ENCODE assay signal across 21 mouse cellular contexts in genomic region chr15:36396245-36396644, GRCm38 (mm10).
DNase-seq lines count a peak whose midpoint lies in the region; ATAC-seq and TF ChIP-seq lines count a peak whose summit lies in the region.
"Had no signal": no experiment of that assay in that cellular context is flagged by ENCODE, and none has a peak within 500 bp of the region (broad histone marks: within the 10 kb centered on the region; RNA-seq: fewer than 3 reads in every experiment).

No protein-coding gene starts in this region.

- peak; percentile 3 for DNase-seq in 416B (ENCODE audit: low read depth)
- peak; percentile 83 for DNase-seq in CD4-positive, CD25-positive, alpha-beta regulatory T cell, adult 2 months (ENCODE audit: low read depth, low spot score)
- peak; percentile 88 for DNase-seq in induced T-regulatory cell, adult 2 months (ENCODE audit: low read depth)
- peak; percentile 52 for DNase-seq in thymus, adult 2 months
- no peak for DNase-seq in kidney, postnatal 14 days
- DNase-seq in hindbrain, embryonic 11.5 days (ENCODE audit: low spot score): no peak
- no peak for DNase-seq in cerebellum, adult 11 months
- DNase-seq in heart, postnatal 14 days: no peak
- DNase-seq: cerebellum, adult 9-11 months; gastrocnemius, postnatal 36 days; heart, postnatal 36 days; kidney, adult 2 months; kidney, postnatal 25 days; layer of hippocampus, adult 9-11 months; lung, postnatal 36 days had no signal

- peak overlapping the region; percentile 21; the same call in 1 of the 2 replicates for H3K27ac ChIP-seq in thymus, adult 2 months (ENCODE audit: control insufficient read depth, insufficient read depth, low read length)
- no peak overlapping the region for H3K27ac ChIP-seq in hindbrain, embryonic 11.5 days (ENCODE audit: low read depth, low read length)
- H3K27ac ChIP-seq: embryonic facial prominence, embryonic 15.5 days; hindbrain, postnatal 0 days; limb, embryonic 13.5 days; midbrain, embryonic 13.5 days had no signal

- H3K9me3 ChIP-seq in hindbrain, embryonic 11.5 days (ENCODE audit: control insufficient read depth, low read length): no peaks in the 10 kb centered on the region
- H3K9me3 ChIP-seq: embryonic facial prominence, embryonic 15.5 days; limb, embryonic 13.5 days; midbrain, embryonic 13.5 days had no signal

- no peaks in the 10 kb centered on the region for H3K36me3 ChIP-seq in thymus, adult 2 months (ENCODE audit: control insufficient read depth, insufficient read depth, low read length)
- no peaks in the 10 kb centered on the region for H3K36me3 ChIP-seq in hindbrain, embryonic 11.5 days (ENCODE audit: control insufficient read depth, insufficient read depth, low read length)
- H3K36me3 ChIP-seq: embryonic facial prominence, embryonic 15.5 days; limb, embryonic 13.5 days; midbrain, embryonic 13.5 days had no signal

- intact Hi-C loops in heart, postnatal 14 days (cut with DNase I): no loop called here

- 1% methylated on average over 2 of the region's 2 CpGs for WGBS in thymus, adult 2 months
- WGBS in hindbrain, embryonic 11.5 days: 70% methylated on average over 2 of the region's 2 CpGs

- TF ChIP-seq POLR2A in thymus, adult 2 months (IDR thresholded peaks at IDR 0.05; ENCODE audit: control insufficient read depth, extremely low read depth, insufficient read depth, low read length, poor library complexity): no peak

- no peaks in the 10 kb centered on the region for H3K27me3 ChIP-seq in thymus, adult 2 months (ENCODE audit: control insufficient read depth, insufficient read depth, low read length)
- no peaks in the 10 kb centered on the region for H3K27me3 ChIP-seq in hindbrain, embryonic 11.5 days (ENCODE audit: control insufficient read depth, insufficient read depth, low read length)
- H3K27me3 ChIP-seq: embryonic facial prominence, embryonic 15.5 days; limb, embryonic 13.5 days; midbrain, embryonic 13.5 days had no signal

- H3K9ac ChIP-seq in hindbrain, embryonic 11.5 days (ENCODE audit: low read depth, low read length): no peak overlapping the region
- H3K9ac ChIP-seq: embryonic facial prominence, embryonic 15.5 days; limb, embryonic 13.5 days; midbrain, embryonic 13.5 days had no signal

- TF ChIP-seq CTCF in thymus, adult 2 months (IDR thresholded peaks at IDR 0.05; ENCODE audit: borderline replicate concordance, control insufficient read depth, extremely low read depth, insufficient read depth, low read length, poor library complexity): no peak

- H3K4me3 ChIP-seq in thymus, adult 2 months (ENCODE audit: control insufficient read depth, insufficient read depth, low read length): no peak overlapping the region
- no peak overlapping the region for H3K4me3 ChIP-seq in hindbrain, embryonic 11.5 days (ENCODE audit: low read depth, low read length)
- H3K4me3 ChIP-seq: embryonic facial prominence, embryonic 15.5 days; limb, embryonic 13.5 days; midbrain, embryonic 13.5 days; myocyte had no signal

- H3K4me2 ChIP-seq in hindbrain, embryonic 11.5 days (replicated peaks; ENCODE audit: low read depth, low read length): no peak overlapping the region
- H3K4me2 ChIP-seq: embryonic facial prominence, embryonic 15.5 days; heart, embryonic 11.5 days; limb, embryonic 13.5 days; midbrain, embryonic 13.5 days had no signal

- no peak for ATAC-seq in hindbrain, embryonic 11.5 days (ENCODE audit: low FRiP score)
- ATAC-seq: hindbrain, postnatal 0 days; midbrain, embryonic 13.5 days had no signal

- H3K4me1 ChIP-seq in thymus, adult 2 months (replicated peaks; ENCODE audit: control insufficient read depth, insufficient read depth, low read length): peaks cover 19% of the 10 kb centered on the region
- H3K4me1 ChIP-seq in hindbrain, embryonic 11.5 days (replicated peaks; ENCODE audit: control insufficient read depth, insufficient read depth, low read length): no peaks in the 10 kb centered on the region

Comparison
In these comparisons a context has a peak if more than half of its experiments do, and no peak if none do; other contexts are left out.
1. DNase-seq: peak in 416B (single experiment), CD4-positive, CD25-positive, alpha-beta regulatory T cell, adult 2 months (single experiment), induced T-regulatory cell, adult 2 months (single experiment) and thymus, adult 2 months (single experiment); none in kidney, postnatal 14 days (single experiment), hindbrain, embryonic 11.5 days (single experiment), cerebellum, adult 11 months (single experiment) and heart, postnatal 14 days (0 of 2).